ENCODE assay signal across 8 mouse cellular contexts in the genomic region with DNA sequence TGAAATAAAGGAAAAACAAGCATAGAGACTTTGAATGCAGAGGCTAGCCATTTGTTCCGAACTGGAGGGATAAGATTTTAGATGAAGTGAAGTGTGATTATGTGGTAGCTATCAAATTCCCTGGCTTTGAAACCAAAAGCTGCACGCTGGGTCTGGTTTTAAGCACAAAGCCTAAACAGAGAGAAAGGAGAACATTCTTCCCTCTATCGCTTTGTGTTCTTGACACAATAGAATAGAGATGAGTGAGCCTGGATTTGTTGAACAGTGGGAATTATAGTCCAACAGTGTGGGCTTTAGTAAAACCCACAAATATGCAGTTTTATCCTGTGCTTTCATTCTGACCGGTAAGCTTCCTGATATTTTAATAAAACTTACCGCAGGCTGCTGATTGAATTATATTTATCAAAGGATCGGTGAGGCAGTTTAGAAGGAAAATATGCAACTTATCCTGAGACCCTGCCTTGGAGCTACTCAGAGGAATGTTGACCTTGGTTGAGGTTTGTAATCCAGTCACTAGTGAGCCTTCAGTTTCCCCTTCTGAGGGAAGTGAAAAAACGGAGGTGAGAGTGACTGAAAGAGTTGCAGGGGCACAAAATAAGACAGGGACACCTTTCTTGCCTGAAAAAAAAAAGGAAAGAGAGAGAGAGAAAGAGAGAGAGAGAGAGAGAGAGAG.
A peak's percentile ranks its signal among the peaks of the same experiment; 100 is the strongest.
DNase-seq lines count a peak whose midpoint lies in the region; ATAC-seq and TF ChIP-seq lines count a peak whose summit lies in the region.

No protein-coding gene starts in this region.

- 55% methylated on average over 7 of the region's 7 CpGs for WGBS in heart, embryonic 11.5 days (ENCODE audit: insufficient replicate concordance)
- WGBS in heart, adult 2 months = 44% methylated on average over 7 of the region's 7 CpGs
- 19% methylated on average over 7 of the region's 7 CpGs for WGBS in hindbrain, embryonic 10.5 days
- WGBS in midbrain, embryonic 12.5 days = 6% methylated on average over 7 of the region's 7 CpGs

- H3K9me3 ChIP-seq in heart, embryonic 11.5 days (replicated peaks; ENCODE audit: control insufficient read depth, low read length) = no peaks in the 10 kb centered on the region
- H3K9me3 ChIP-seq in hindbrain, embryonic 10.5 days = no peaks in the 10 kb centered on the region
- H3K9me3 ChIP-seq in midbrain, embryonic 12.5 days = no peaks in the 10 kb centered on the region

- intact Hi-C loops in heart, adult 2 months (cut with DNase I) = no loop called here

- no peak for DNase-seq in heart, adult 2 months
- DNase-seq in brain, adult 2 months (ENCODE audit: low read depth, low spot score) = peak; percentile 10
- no peak for DNase-seq in hindbrain, embryonic 10.5 days (ENCODE audit: low spot score)
- DNase-seq in spleen, postnatal 14 days (ENCODE audit: low spot score in 2 of 2) = no peak
- no peak for DNase-seq in right cerebral cortex, adult 2 months (ENCODE audit: low spot score in 2 of 2)
- no peak for DNase-seq in kidney, postnatal 25 days

- peak overlapping the region; percentile 30; the same call in 1 of the 2 replicates for H3K4me3 ChIP-seq in heart, embryonic 11.5 days (ENCODE audit: low read depth, low read length)
- H3K4me3 ChIP-seq in heart, adult 2 months = no peak overlapping the region
- peak overlapping the region; percentile 44 for H3K4me3 ChIP-seq in hindbrain, embryonic 10.5 days
- H3K4me3 ChIP-seq in midbrain, embryonic 12.5 days = peak overlapping the region; percentile 26

- TF ChIP-seq CTCF in heart, adult 2 months (IDR thresholded peaks at IDR 0.05) = no peak

- TF ChIP-seq POLR2A in heart, adult 2 months (IDR thresholded peaks at IDR 0.05; ENCODE audit: insufficient read depth, low read depth, low read length) = no peak

- no peak overlapping the region for H3K27ac ChIP-seq in heart, embryonic 11.5 days (ENCODE audit: low read depth, low read length)
- H3K27ac ChIP-seq in heart, adult 2 months = no peak overlapping the region
- H3K27ac ChIP-seq in hindbrain, embryonic 10.5 days = peak overlapping the region; percentile 87
- H3K27ac ChIP-seq in midbrain, embryonic 12.5 days (replicated peaks) = peak overlapping the region; percentile 65

- H3K9ac ChIP-seq in heart, embryonic 11.5 days (ENCODE audit: low read depth, low read length) = no peak overlapping the region
- H3K9ac ChIP-seq in heart, adult 2 months (ENCODE audit: low read depth, low read length) = no peak overlapping the region
- H3K9ac ChIP-seq in midbrain, embryonic 12.5 days (replicated peaks) = 0 out of 2 replicates have a peak overlapping the region, but pooled peaks have one; percentile 16

- no peaks in the 10 kb centered on the region for H3K27me3 ChIP-seq in heart, embryonic 11.5 days (ENCODE audit: control insufficient read depth, insufficient read depth, low read length)
- H3K27me3 ChIP-seq in heart, adult 2 months (ENCODE audit: control insufficient read depth, insufficient read depth, low read length) = no peaks in the 10 kb centered on the region
- peaks cover 32% of the 10 kb centered on the region for H3K27me3 ChIP-seq in hindbrain, embryonic 10.5 days (ENCODE audit: insufficient read depth, poor library complexity, severe bottlenecking)
- peaks cover 8% of the 10 kb centered on the region; the same call in 1 of the 2 replicates for H3K27me3 ChIP-seq in midbrain, embryonic 12.5 days

- H3K4me2 ChIP-seq in heart, embryonic 11.5 days = peak overlapping the region; percentile 57
- peak overlapping the region; percentile 48 for H3K4me2 ChIP-seq in midbrain, embryonic 12.5 days (replicated peaks)

- H3K36me3 ChIP-seq in heart, embryonic 11.5 days (ENCODE audit: control insufficient read depth, insufficient read depth, low read length) = no peaks in the 10 kb centered on the region
- H3K36me3 ChIP-seq in heart, adult 2 months (ENCODE audit: control insufficient read depth, insufficient read depth, low read length) = no peaks in the 10 kb centered on the region
- no peaks in the 10 kb centered on the region for H3K36me3 ChIP-seq in hindbrain, embryonic 10.5 days
- H3K36me3 ChIP-seq in midbrain, embryonic 12.5 days = no peaks in the 10 kb centered on the region

- H3K79me2 ChIP-seq in heart, adult 2 months (replicated peaks; ENCODE audit: control insufficient read depth, insufficient read depth, low read length) = no peaks in the 10 kb centered on the region

- TF ChIP-seq EP300 in heart, adult 2 months (IDR thresholded peaks at IDR 0.05; ENCODE audit: insufficient read depth, low read depth, low read length) = no peak

- no peaks in the 10 kb centered on the region for H3K4me1 ChIP-seq in heart, embryonic 11.5 days (ENCODE audit: control insufficient read depth, insufficient read depth, low read length)
- no peaks in the 10 kb centered on the region for H3K4me1 ChIP-seq in heart, adult 2 months (ENCODE audit: control insufficient read depth, insufficient read depth, low read length)
- peaks cover 42% of the 10 kb centered on the region for H3K4me1 ChIP-seq in hindbrain, embryonic 10.5 days (replicated peaks)
- H3K4me1 ChIP-seq in midbrain, embryonic 12.5 days = peaks cover 10% of the 10 kb centered on the region

- ATAC-seq in heart, embryonic 11.5 days (replicated peaks; ENCODE audit: insufficient number of reproducible peaks, low FRiP score, low TSS enrichment) = no peak
- peak; percentile 29; the same call in 1 of the 2 replicates for ATAC-seq in midbrain, embryonic 12.5 days (ENCODE audit: low FRiP score, low read depth)

Comparison
In these comparisons a context has a peak if more than half of its experiments do, and no peak if none do; other contexts are left out.
1. H3K27ac ChIP-seq: peak in hindbrain, embryonic 10.5 days (single experiment) and midbrain, embryonic 12.5 days (single experiment); none in heart, embryonic 11.5 days (single experiment) and heart, adult 2 months (single experiment).